Mouse (Mus musculus) forebrain, embryonic 12.5 days (tissue): ENCODE measurements at regions not wholly inside any gene's neighbourhood (a gene's known extent, or its start where the extent isn't known, plus 50 kb on each side); places are given as distances from the start of the nearest gene placed in this dataset. TPM values are rescaled to one million over a fixed set of nuclear protein-coding genes. Genes with fewer than 3 reads are reported as not detected.

Experiments
- microRNA-seq: library from miRNA; unstranded; fragments of <30 nt; microRNA quantifications from one replicate; pipeline ENCODE4, GENCODE M21; 2017

Small RNA genes in the stretch of these regions (microRNA-seq; reads per million reads assigned to microRNA genes)
- gene Gm26469 = not detected
